Mouse (Mus musculus): ENCODE data around the gene Coq9.

Gene Coq9

DNA sequence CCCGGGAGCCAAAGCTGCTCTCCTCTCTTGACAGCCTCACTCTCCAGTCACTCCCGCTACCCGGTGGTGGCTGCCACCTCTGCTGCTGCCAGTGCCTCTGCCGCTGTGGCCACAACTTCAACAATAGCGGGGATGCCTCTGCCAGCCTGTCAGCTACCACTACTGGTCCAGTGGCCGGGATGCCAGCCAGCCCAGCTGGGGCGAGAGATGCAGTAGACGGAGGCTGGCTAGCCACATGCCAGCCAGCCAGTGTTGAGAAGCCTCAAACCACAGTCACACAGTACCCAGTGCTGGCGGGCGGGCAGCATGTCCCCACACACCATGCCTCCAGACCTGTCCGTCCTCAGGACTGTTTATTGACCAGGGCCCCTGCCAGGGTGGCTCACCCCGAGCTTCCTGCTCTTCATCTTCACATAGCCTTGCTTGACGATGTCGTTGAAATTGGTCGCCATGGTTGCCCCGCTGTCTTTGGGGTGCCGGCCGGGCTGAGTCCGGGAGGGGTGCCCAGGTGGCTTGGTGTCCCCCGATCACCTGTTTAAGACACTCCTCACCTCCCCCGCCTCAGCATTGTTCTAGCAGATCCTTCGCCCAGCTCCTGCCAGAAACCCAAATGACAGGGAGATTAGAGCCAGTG lies 32.5 kb downstream of the Coq9 start:
- no peak for DNase-seq (ENCODE audit: low spot score)

DNA sequence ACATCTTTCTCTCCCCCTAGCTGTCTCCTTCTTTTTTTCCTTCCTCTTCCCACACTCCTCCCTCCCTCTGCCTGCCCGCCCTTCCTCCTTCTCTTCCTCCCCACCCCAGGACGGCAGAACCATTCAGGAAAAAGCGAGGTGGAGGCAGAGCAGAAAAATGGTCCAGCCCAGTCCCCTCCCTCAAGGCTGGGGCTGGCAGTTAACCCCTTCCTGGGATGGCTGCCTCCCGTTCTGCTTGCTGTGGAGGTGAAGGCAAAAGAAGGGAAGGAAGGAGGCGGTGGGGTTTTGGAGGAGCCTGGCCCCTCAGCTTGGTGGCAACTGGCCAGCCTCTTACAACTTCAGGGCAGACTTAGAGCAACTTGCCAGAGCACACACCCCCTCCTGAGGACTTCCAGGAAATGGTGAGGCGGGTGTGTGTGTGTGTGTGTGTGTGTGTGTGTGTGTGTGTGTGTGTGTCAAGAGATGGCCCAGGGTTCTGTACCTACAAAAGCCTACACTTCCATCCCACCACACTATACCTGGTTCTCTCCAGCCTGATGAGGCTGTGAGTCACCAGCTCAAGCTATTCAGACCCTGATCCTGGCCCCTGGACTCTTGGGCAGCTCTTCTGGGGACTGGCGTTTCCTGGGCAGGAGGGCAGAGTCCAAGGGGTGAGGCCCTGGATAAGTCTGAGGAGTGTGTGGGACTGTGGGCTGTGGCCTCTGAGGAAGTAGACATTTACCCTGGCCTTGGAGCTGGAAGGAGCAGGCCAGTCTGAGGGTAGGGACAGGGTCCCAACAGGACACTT lies 33.2 kb downstream of the Coq9 start:
- DNase-seq (ENCODE audit: low spot score) = no peak

DNA sequence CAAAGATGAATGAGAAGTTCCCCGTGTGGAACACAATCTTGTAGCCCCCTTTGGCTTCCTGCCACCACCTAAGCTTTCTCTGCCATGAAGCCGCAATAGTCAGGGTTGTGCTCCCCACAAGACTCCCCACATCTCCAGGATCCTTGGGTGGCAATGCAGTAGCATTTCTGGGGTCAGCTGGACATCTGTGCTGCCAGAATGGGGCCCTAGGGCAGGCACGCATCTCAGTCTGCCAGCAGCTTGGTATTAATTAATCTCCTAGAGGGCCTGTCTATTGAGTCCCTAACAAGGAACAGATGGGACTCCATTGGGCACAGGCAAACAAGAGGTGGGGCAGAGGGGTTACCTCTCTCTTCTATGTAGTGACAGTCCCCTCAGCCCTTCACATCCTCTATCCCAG lies 34.0 kb downstream of the Coq9 start:
- no peak for DNase-seq (ENCODE audit: low spot score)

DNA sequence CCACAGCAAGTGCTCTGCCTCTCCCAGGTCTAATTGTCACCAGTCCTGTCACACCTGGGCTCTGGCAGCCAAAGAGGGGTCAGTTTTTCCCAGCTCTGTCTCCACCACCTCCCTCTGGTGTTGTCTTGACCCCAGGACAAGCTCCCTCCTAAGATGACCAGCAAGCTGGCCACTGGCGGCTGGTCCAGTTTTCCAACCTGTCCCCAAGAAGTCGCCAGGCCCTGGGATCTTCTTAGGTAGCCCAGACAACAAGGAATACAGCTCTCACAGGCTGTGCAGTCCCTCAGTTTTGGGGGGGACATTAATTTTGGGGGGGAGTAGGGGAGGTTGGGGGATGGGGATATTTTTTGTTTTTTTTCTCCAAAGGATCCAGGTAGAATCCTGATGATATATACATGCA lies 34.5 kb downstream of the Coq9 start:
- no peak for DNase-seq (ENCODE audit: low spot score)

DNA sequence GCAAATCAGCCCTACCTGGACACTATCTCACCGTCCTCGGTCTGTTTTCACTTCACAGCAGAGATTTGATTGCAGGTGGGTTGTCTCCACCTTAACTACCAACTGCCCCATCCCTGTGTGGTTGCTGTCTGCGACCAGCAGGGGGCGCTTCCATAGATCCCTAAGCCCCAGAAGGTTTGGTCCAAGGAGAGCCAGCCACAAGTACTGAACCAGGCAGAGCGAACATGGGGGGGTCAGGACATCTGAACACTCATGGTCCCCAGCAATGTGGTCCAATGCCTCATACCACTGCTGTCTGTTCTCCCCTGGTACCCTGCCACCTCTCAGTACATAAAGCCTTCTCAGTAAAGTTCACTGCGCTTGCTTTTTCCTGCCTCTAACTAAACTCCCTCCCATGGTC lies 36.2 kb downstream of the Coq9 start:
- peak; percentile 60 for DNase-seq (ENCODE audit: low spot score)

DNA sequence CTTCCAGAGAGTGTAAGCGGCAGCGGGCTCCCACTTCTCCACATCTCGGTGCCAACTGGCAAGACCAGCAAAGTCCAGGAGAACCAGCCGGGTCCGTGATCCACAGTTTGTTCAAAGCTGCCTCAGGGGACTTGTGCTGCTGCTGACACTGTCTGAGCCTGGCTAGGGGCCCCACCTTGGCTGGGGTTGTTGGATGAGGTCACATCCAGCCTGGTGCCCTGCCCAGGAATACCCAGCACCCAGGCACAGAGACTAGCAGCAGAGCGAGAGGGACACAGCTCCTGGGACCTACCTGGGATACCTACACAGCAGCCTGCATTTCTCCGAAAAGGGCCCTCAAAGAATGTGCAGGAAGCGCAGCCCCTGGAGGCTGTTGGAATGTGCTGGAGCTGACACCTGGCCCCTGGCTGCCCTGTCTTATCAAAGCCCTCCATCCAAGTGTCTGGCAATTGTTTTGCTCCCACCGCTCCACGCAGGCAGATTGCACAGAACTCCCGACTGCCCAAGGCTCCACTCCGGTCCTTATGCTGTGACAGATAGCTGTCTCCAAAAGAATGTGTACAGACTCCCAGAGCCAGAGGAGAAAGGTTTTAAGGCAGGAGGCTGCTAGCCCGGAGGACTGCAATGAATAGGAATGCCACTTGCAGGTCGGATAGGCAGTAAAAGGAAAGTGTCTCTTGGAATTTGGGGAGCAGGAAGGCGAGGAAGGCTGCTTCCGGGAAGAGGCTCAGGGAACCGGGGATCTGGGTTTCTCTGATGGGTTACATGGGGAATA lies 37.2 kb downstream of the Coq9 start:
- DNase-seq (ENCODE audit: low spot score) = no peak

DNA sequence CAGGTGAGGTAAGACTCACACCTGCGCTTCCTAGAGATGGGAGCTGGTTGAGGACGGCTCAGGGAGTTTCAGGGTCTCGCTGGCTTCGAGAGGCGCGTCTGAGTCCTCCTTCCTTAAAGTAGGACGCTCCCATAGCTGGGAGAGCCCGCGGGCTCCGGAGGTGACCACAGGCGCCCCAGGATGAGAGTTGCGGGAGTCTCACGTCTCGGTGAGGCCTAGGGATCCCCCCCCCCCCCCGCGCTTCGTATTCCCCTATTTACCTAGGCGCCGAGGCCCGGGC lies 37.7 kb downstream of the Coq9 start:
- no peak for DNase-seq (ENCODE audit: low spot score)

DNA sequence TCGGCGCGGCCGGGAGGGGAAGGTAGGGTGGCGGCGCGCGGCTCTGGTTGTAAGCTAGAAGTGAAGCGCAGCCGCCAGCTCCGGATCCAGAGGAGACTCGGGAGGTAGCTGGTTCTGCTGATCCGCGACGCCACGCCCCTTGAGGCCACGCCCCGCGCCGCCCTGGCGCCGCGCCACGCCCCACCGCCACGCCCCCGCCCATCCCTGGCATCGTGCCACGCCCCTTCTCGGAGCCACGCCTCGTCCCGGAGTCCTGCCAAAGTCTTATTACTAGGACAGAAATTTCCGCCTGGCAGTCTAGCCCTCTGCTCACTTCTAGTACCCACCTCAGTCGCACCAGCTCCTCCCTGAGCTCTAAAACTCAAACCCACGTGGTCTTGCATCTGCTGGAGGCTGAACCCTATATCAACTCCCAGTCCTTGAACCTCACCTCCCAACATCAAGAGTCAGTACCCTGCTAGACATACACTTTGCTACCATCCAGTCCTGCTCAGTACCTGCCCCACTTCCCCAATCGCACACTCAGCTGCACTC lies 38.1 kb downstream of the Coq9 start, which contains the start of gene Dok4:
TSS of gene Dok4 (minus strand) at position 134 of the 534 bp plus-strand sequence.
- peak; percentile 87 for DNase-seq (ENCODE audit: low spot score)

DNA sequence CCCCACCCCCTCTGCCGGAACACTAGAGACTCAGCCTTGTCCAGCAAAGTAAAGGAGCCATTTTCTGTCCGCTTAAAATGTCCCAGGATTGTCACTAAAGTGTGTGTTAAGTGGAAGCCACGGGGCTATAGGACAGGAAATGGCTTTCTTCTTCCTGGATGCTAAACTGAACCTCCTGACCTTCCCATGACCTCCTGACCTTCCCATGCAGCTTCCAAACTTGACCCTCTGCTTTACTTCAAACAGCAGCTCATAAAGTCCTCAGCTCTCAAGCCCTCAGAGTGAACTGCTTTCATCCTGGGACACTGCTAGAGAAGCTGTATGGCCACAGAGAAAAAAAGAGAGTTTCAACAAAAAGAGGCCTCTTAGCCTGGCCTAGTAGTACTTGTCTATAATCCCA lies 38.7 kb downstream of the Coq9 start:
- DNase-seq (ENCODE audit: low spot score) = no peak

DNA sequence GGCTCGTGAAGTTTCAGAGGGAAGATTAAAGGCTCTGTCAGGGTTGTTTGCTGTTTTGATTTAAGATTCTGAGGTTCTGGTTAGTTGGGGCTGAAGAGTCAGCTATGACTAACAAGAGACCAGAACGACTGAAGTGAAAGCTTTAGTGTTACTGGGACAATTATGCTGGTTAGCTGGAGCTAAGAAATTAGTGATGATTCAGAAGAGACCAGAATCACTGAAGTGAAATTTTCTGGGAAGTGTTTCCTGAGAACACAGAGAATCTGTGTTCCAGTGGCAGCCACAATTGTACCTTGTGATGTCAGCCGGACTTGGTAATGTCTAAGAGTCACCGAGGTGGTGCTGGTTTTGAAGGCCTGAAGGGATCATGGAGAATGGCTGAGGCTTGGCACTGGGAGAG lies 42.6 kb downstream of the Coq9 start:
- no peak for DNase-seq (ENCODE audit: low spot score)

DNA sequence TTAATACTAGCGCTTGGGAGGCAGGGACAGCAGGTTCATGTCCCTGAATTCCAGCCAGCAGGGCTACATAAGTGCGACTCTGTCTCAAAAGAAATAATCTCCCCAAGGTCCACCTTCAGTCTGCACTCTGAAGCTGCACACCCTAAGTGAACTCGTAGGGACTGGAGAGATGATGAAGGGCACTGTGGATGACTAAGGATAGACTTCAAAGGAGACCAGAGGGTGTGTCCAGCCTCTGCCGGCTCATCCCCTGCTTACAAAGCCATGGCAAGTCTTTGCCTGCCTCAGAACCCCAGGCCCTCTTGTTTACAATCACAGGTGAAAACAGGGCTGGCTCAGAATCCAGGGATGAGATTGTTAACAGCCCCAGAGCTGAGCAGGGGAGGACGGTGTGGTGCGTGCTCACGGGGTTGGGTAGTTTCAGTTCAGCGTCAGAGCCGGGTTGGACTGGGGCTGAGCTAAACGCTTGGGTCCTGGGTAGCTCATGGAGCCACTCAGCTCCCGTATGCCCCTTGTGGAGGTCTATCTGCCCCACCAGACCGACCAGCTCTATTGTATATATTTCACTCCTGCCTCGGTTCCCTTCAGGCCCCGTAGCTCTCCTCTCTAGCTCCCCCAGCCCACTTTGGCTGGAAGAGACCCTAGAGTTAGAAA lies 50.4 kb downstream of the Coq9 start:
- DNase-seq (ENCODE audit: low spot score) = no peak

DNA sequence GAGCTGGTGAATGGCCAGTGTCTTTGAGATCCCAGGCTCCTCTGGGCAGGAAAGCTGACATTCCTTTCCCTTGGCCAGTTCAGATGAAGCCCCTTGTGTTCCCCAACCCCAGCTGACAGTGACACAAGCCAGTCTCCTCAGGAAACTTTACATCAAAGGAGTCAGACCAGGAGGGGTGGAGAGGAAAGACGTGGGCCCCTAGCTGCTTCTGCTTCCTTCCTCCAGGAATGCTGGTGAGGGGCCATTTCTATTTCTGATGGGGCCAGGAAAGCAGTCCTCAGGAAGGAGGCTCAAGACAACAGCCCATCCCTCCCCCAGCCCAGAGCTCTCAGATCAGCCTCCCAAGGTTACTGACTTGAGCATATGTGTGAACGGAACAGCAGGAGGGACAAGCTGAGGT lies 54.8 kb downstream of the Coq9 start:
- DNase-seq (ENCODE audit: low spot score) = no peak

DNA sequence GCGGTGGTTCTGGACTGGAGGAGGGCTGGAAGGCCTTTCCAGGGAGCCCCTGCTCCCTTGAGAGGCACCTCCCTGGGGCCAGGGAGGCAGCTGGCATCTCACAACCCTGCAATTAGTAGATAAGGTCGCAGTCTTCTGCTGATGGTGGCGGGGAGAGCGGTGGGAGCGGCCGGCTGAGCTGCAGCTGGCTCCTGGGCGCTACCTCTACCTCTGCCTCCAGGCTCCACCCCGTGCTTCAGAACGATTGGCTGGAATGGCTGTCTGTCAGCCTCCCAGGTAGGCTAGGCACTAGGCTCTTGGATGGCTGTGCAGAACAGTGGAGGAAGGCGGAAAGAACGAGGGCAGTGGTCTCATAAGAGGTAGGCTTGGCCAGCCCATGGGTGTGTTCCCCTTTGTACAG lies 61.1 kb downstream of the Coq9 start:
- DNase-seq (ENCODE audit: low spot score) = no peak

DNA sequence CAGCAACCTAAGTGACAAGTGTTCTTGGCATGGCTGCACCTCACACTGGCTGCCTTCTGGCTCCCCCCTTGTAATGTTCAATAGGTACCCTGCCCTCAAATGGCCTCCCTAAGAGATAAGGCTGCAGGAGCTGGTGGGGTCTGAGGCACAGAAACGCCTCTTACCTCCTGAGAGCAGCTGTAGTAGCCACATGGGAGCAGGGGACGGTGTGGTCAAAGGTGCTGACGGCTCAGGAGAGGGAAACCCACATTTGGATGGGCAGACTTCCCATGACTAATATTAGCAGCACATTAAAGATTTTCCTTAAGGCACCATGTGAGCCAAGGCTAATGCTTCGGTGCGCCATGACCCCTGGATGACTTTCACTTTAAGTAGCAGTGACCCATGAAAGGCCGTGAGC lies 62.5 kb downstream of the Coq9 start:
- DNase-seq (ENCODE audit: low spot score) = no peak

DNA sequence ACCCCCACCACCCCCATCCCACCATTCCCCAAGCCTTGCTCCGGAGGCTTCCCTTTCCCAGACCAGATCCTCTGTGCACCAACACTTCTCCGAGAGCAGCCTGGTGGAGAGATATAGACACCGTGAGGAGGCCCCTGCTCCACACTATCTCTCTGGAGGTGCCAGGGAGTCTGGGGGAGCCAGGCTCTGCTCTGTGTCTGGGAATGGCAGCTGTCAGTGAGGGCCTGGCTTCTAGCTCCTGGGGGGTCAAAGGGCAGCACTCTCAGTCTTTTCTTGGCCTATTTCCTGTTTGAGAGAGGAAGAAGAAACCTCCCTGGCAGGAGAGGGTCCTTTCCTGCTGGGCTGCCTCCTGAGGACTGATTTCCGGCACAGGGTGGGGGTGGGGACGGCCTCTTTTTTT lies 62.9 kb downstream of the Coq9 start:
- DNase-seq (ENCODE audit: low spot score) = no peak

DNA sequence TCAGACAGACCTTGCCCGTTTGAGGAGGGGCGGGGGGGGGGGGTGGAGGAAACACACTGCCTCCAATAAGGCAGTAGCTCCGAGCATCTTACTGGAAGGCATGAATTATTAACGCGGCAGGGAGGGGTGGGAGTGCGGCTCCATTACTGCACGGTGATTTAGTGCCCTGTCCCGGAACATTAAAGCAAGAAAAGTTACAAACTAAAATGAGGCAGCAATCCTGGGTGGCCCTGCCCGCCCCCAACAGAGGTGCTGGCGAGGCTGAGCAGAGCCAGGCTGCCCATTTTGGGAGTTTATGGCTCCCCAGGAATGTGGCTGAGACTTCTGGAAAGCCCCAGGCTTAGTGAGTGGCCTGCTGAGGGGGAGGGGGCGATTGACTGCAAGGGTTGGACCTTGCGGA lies 65.6 kb downstream of the Coq9 start:
- no peak for DNase-seq (ENCODE audit: low spot score)
